Mouse (Mus musculus) heart, embryonic 15.5 days (tissue): ENCODE results near the gene Pcnx4. TPM values are rescaled to one million over a fixed set of nuclear protein-coding genes. Genes with fewer than 3 reads are reported as not detected.

ENCODE experiments used
- ATAC-seq: fragments of 200-750 bp; cut with Nextera tagmentation; replicated peaks from 2 replicates; pipeline ENCODE4 v1.8.0; 2017; ENCODE audit warnings: low read depth, moderate TSS enrichment; ENCODE audit not compliant: insufficient number of reproducible peaks, insufficient read depth, low FRiP score
- H3K27ac ChIP-seq: fragments of 300-500 bp; sonication (generic); 2 replicates; pipeline ENCODE4 v1.5.1; 2015; ENCODE audit warnings: mild to moderate bottlenecking, inconsistent platforms
- H3K27me3 ChIP-seq: fragments of 300-500 bp; sonication (generic); 2 replicates; pipeline ENCODE4 v1.6.1; 2015; ENCODE audit warnings: inconsistent platforms
- H3K36me3 ChIP-seq: fragments of 300-500 bp; sonication (generic); 2 replicates; pipeline ENCODE4 v1.6.1; 2015; ENCODE audit warnings: mild to moderate bottlenecking, inconsistent platforms
- H3K4me1 ChIP-seq: fragments of 300-500 bp; sonication (generic); replicated peaks from 2 replicates; pipeline ENCODE4 v1.6.1; 2015; ENCODE audit warnings: inconsistent platforms
- H3K4me2 ChIP-seq: fragments of 300-500 bp; sonication (generic); 2 replicates; pipeline ENCODE4 v1.6.1; 2015; ENCODE audit warnings: inconsistent platforms, mild to moderate bottlenecking, moderate library complexity
- H3K4me3 ChIP-seq: fragments of 300-500 bp; sonication (generic); 2 replicates; pipeline ENCODE4 v1.5.1; 2015; ENCODE audit warnings: mild to moderate bottlenecking, inconsistent platforms
- H3K9ac ChIP-seq: fragments of 300-500 bp; sonication (generic); 2 replicates; pipeline ENCODE4 v1.6.1; 2015; ENCODE audit warnings: mild to moderate bottlenecking, inconsistent platforms
- H3K9me3 ChIP-seq: fragments of 300-500 bp; sonication (generic); replicated peaks from 2 replicates; pipeline ENCODE4 v1.6.1; 2016; ENCODE audit warnings: inconsistent platforms
- WGBS: fragments of 180-500 bp; shearing (Covaris S2); methylation state at CpG from one replicate; pipeline ENCODE4 v1.1.7; 2015; ENCODE audit warnings: mixed read lengths; 5-methylcytosine and 5-hydroxymethylcytosine counted together
- polyA plus RNA-seq: library from polyadenylated mRNA; unstranded; fragments of >200 nt; fragmentation: Nextera tagmentation; extraction: Ambion mirVana; gene quantifications from 2 replicates; pipeline ENCODE4 v1.2.1, GENCODE M21; 2015

The Pcnx4 gene
- polyA plus RNA-seq, 1 experiment from 2014 or later, result 5.8 TPM

DNA sequence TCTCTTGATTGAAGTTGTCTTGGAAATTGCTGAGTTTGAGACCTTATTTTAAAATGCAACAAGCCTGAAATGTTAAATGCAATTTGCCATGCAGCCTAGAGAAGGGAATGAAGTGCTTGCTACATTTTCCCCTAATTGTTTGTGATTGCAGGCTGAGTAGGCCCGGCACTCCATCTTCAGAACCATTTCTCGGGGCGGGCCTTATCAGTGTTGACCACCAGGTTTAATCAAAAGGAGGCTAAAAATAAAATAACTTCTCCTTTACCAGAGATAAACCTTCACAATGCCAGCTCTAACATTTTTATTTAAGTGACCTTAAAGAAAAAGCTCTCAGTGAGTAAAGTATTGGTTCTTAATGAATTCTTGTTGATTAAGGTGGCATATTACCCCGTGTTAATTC, 10.6 kb upstream of the Pcnx4 start:
- no peak overlapping the region for H3K9ac ChIP-seq

DNA sequence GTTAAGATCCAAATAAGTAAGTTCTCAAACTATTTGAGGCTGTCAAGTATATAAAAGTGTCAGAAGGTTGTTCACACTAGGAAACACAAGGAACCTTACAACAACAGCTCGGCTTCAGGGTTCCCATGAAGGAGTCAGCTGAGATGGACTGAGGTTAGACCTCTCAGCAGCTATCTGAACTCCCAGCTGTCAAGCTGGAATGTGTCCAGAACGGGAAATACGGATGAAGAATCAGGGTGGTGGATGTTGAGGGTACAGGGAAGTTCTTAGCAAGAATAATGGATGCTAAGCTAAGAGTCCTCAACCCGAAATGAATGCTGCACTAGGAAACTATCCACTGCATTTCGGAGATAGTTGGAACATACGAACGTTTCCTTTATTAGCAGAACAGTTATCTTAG, 3.9 kb upstream of the Pcnx4 start:
- ATAC-seq, result no peak
- Histone ChIP-seq H3K9ac (no peak overlapping the region), H3K4me2 (no peak overlapping the region), H3K36me3 (no peaks in the 10 kb centered on the region), H3K27ac (no peak overlapping the region), H3K4me1 (peaks cover 6% of the 10 kb centered on the region), H3K27me3 (no peaks in the 10 kb centered on the region), H3K9me3 (no peaks in the 10 kb centered on the region), H3K4me3 (no peak overlapping the region)
- WGBS, result 61% methylated on average over 7 of the region's 7 CpGs

More for the DNA sequence above, 10.6 kb upstream of the Pcnx4 start:
- H3K4me2 ChIP-seq, result no peak overlapping the region
- H3K4me1 ChIP-seq, result no peaks in the 10 kb centered on the region
- no peak overlapping the region for H3K4me3 ChIP-seq
- no peaks in the 10 kb centered on the region for H3K9me3 ChIP-seq
- no peak overlapping the region for H3K27ac ChIP-seq
- WGBS, result 39% methylated on average over 4 of the region's 4 CpGs
- H3K36me3 ChIP-seq, result no peaks in the 10 kb centered on the region
- no peaks in the 10 kb centered on the region for H3K27me3 ChIP-seq
- no peak for ATAC-seq

DNA sequence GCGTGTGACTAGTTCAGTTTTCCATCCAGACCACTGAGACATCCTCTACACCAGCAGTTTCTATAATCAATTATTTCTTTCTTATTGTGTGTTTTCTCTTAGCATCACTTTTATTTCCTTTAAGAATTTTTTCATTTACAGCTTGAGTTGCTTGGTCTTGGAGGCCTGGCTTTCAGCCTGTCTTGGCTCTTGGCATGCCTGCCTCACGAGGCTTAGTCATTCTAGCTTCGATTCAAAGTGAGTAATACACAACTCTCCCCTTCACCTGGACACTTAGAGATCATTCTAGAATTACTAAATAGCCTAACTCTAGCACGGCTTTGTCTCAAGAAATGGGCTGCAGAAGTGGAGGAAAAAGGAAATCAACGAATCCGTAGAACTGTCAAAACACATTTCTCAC, 2.2 kb upstream of the Pcnx4 start:
- Histone ChIP-seq H3K4me3 (no peak overlapping the region), H3K4me1 (peaks cover 6% of the 10 kb centered on the region), H3K36me3 (no peaks in the 10 kb centered on the region), H3K9ac (no peak overlapping the region), H3K27me3 (no peaks in the 10 kb centered on the region), H3K27ac (no peak overlapping the region), H3K9me3 (no peaks in the 10 kb centered on the region), H3K4me2 (no peak overlapping the region)
- ATAC-seq, result no peak
- WGBS, result 81% methylated on average over 6 of the region's 6 CpGs

DNA sequence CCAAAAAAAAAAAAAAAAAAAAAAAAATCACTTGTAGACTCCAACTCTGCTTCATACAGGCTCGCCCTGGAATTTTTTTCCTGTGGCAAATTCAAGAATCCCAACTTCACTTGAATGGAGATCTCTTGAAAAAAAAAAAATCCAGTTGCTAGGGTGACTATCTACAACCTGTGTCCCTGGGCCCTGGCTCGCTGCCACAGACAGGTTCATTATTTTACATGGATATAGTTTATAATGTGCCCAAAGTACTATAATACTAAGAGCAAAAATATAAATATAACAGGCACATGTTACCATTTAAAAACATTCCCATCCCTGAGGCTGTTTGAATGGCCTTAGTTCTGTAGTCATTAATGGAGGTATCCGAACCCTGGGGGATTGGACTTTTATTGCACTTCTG, 584 bp upstream of the Pcnx4 start:
- no peaks in the 10 kb centered on the region for H3K36me3 ChIP-seq
- no peaks in the 10 kb centered on the region for H3K9me3 ChIP-seq
- peak overlapping the region; percentile 75 for H3K4me3 ChIP-seq
- H3K9ac ChIP-seq, result no peak overlapping the region
- ATAC-seq, result no peak
- peak overlapping the region; percentile 78 for H3K4me2 ChIP-seq
- H3K4me1 ChIP-seq, result peaks cover 6% of the 10 kb centered on the region
- H3K27ac ChIP-seq, result peak overlapping the region; percentile 66
- 48% methylated on average over 3 of the region's 3 CpGs for WGBS
- H3K27me3 ChIP-seq, result no peaks in the 10 kb centered on the region

DNA sequence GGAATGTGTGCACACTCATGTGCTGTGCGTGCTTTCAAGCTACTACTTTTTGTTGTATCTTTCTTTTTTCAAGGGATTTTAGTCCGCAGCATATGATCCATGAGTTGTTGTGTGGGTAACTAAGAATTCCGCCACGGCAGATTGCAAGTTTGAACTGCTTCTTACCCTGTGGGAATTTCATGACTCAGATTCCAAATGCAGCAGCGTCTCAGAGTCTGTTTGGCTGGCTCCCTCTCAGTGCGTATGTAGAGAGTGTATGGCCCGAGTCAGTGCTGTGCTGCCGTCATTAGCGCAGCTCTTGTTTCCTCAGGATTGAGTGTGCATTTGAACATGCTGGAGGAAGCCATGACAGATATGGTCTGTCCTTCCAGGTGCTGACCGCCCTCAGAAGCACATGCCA, 2.4 kb downstream of the Pcnx4 start:
- no peak for ATAC-seq
- H3K27me3 ChIP-seq, result no peaks in the 10 kb centered on the region
- no peak overlapping the region for H3K4me2 ChIP-seq
- peaks cover 6% of the 10 kb centered on the region for H3K4me1 ChIP-seq
- peaks cover 6% of the 10 kb centered on the region for H3K36me3 ChIP-seq
- 76% methylated on average over 10 of the region's 10 CpGs for WGBS
- H3K9me3 ChIP-seq, result no peaks in the 10 kb centered on the region
- H3K4me3 ChIP-seq, result no peak overlapping the region
- no peak overlapping the region for H3K9ac ChIP-seq
- H3K27ac ChIP-seq, result no peak overlapping the region

DNA sequence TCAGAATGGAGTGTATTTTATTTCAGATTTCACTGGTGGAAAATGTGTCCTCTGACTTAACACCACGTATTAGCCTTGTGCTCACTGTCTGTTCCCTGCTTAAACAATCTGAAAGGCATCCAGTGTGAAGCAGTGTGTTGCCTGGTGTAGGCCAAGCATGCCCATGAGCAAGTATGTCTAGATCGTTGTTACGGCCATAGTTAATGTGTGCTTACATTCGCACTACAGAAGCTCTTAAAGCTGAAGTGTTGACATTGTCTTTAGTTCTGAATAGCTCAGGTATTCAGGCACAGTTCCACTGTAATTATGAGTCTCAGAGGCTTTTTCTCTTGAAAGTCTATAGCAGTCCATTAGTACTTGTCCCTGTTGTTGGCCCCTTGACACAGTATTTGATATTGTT, 18.2 kb downstream of the Pcnx4 start:
- no peaks in the 10 kb centered on the region for H3K9me3 ChIP-seq
- WGBS, result 69% methylated on average over 4 of the region's 4 CpGs
- no peak overlapping the region for H3K4me2 ChIP-seq
- H3K4me1 ChIP-seq, result no peaks in the 10 kb centered on the region
- no peak overlapping the region for H3K9ac ChIP-seq
- no peak overlapping the region for H3K27ac ChIP-seq
- ATAC-seq, result no peak
- H3K4me3 ChIP-seq, result no peak overlapping the region
- H3K36me3 ChIP-seq, result no peaks in the 10 kb centered on the region
- H3K27me3 ChIP-seq, result no peaks in the 10 kb centered on the region

DNA sequence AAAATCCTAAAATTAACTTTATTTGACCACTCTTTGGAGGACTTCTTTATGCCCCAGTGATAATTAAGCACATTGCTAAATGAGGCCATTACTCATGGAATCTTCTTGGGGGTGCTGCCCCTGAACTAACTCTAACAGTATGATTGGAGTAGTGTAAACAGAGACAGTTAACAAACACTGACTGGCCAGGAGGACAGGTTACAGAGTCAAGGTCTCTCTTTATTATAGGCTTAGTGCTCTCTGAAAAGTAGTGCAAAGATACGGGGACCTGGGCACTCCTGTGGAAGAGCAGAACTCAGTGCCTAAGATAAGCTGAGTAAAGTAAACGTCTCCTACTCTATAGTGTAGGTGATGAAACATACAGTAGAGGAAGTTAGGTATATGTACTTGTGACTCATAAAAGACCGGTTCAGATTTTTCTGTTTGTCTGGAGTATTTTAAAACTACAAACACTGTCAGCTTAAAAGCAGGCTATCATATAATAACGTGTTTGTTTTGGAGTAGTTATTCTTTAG, 28.2 kb downstream of the Pcnx4 start:
- Histone ChIP-seq H3K4me3 (no peak overlapping the region), H3K4me2 (no peak overlapping the region), H3K9me3 (no peaks in the 10 kb centered on the region), H3K36me3 (no peaks in the 10 kb centered on the region), H3K27me3 (no peaks in the 10 kb centered on the region), H3K27ac (no peak overlapping the region), H3K4me1 (no peaks in the 10 kb centered on the region), H3K9ac (no peak overlapping the region)
- no peak for ATAC-seq
- 66% methylated on average over 4 of the region's 4 CpGs for WGBS

DNA sequence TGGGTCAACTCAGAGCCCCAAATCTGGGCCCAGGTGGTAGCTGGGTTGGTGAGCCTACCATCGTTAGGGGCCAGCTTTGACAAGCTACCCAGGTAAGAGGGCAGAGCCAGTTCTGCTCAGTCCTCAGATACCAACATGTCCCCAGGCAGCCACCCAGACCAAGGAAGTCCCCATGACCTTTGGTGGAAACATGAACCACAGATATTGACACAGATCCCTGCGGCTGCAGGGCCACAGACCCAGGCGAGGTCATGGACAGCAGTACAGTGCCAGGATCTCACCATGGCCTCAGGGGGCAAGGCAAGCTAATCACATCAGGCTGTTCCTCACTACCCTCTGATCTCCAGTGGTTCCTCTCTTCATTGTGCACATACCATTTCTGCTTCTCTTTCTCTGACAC, 45.8 kb downstream of the Pcnx4 start:
- Histone ChIP-seq H3K4me1 (no peaks in the 10 kb centered on the region), H3K4me2 (no peak overlapping the region), H3K9ac (no peak overlapping the region), H3K36me3 (no peaks in the 10 kb centered on the region), H3K4me3 (no peak overlapping the region), H3K27ac (no peak overlapping the region), H3K27me3 (no peaks in the 10 kb centered on the region), H3K9me3 (no peaks in the 10 kb centered on the region)
- 86% methylated on average over 3 of the region's 3 CpGs for WGBS
- ATAC-seq, result no peak

DNA sequence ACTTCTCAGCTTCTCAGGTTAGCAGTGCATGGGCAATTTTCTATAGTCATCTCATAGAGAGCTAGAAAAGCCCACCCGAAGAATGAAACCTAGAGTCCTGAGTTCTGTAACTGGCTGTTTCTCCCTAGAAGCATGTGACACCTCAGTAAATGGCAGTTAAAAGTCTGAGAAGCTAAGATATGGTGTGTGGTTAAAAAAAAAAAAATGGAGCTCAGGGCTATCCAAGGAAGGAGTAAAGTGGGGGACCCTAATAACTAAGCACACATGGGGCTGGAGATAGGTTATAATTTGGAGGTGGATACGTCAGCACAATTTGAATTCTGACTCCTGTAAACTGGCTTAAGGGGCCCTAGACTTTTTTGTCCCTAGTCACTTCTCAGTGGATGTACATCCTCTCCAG, 46.9 kb downstream of the Pcnx4 start:
- no peak overlapping the region for H3K9ac ChIP-seq
- H3K27me3 ChIP-seq, result no peaks in the 10 kb centered on the region
- WGBS, result 90% methylated on average over 2 of the region's 2 CpGs
- no peaks in the 10 kb centered on the region for H3K9me3 ChIP-seq
- no peak overlapping the region for H3K4me3 ChIP-seq
- no peak overlapping the region for H3K27ac ChIP-seq
- H3K36me3 ChIP-seq, result no peaks in the 10 kb centered on the region
- no peak for ATAC-seq
- no peak overlapping the region for H3K4me2 ChIP-seq
- H3K4me1 ChIP-seq, result no peaks in the 10 kb centered on the region

DNA sequence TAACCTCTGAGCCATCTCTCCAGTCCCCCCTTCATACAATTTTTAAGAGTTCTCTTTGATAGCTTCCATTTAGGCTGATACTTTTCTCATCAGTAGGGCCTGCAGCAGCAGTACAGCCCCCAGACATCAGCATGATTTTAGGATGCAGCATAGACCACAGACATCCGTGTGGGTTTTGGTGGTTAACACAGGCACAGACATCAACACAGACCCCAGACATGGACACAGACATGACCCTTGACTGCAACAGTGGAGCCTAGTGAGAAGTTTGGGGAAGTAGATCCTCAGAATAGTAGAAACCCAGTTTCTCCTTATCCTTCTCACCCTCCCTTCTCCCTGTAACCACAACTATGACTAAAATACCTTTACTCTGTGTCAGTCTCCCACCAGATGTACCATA, 49.2 kb downstream of the Pcnx4 start:
- no peak overlapping the region for H3K9ac ChIP-seq
- no peak for ATAC-seq
- no peaks in the 10 kb centered on the region for H3K4me1 ChIP-seq
- H3K36me3 ChIP-seq, result no peaks in the 10 kb centered on the region
- no peaks in the 10 kb centered on the region for H3K9me3 ChIP-seq
- WGBS, result 80% methylated on average over 1 of the region's 1 CpGs
- H3K27ac ChIP-seq, result no peak overlapping the region
- H3K4me3 ChIP-seq, result no peak overlapping the region
- H3K27me3 ChIP-seq, result no peaks in the 10 kb centered on the region
- no peak overlapping the region for H3K4me2 ChIP-seq

DNA sequence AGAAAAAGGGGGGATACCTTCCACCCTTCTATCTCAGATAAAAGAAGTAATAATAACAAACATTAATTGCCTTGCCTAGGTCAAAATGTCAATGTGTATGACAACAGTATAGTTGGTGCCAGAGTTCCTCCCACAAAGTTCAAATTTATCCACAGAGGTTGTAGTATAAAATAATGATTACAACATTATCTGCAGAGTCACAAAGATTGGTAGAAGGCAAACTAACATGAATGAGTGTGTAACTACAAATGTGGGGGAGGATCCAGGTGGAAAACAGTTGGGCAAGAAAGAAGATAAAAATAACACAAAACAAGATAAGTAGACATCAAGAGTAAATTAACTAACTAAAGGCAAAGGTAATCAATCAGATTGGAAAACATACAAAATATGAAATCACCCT, 56.8 kb downstream of the Pcnx4 start:
- no peak overlapping the region for H3K9ac ChIP-seq
- no peaks in the 10 kb centered on the region for H3K4me1 ChIP-seq
- no peaks in the 10 kb centered on the region for H3K36me3 ChIP-seq
- H3K4me2 ChIP-seq, result no peak overlapping the region
- H3K9me3 ChIP-seq, result no peaks in the 10 kb centered on the region
- no peak overlapping the region for H3K4me3 ChIP-seq
- no peaks in the 10 kb centered on the region for H3K27me3 ChIP-seq
- no peak for ATAC-seq
- H3K27ac ChIP-seq, result no peak overlapping the region

DNA sequence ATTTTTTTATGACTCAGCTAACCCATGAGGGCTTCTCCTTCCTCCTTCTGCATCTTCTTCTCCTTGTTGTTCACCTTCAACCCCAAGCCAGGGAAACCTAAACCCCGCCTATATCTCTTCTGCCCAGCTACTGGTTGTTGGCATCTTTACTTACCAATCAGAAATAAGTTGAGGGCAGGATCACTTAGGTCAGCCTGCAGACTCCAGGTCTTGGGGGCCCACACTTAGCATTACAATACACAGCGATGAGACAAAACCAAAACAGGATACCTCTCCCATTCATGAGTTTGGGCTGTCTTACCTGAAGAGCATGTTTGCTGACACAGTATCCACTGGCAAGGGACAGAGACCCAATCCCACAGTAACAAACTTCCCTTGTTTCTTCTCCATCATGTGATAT, 57.8 kb downstream of the Pcnx4 start:
- no peak overlapping the region for H3K4me3 ChIP-seq
- ATAC-seq, result no peak
- H3K27me3 ChIP-seq, result no peaks in the 10 kb centered on the region
- WGBS, result 61% methylated on average over 2 of the region's 2 CpGs
- no peak overlapping the region for H3K9ac ChIP-seq
- H3K4me1 ChIP-seq, result no peaks in the 10 kb centered on the region
- no peak overlapping the region for H3K27ac ChIP-seq
- no peak overlapping the region for H3K4me2 ChIP-seq
- no peaks in the 10 kb centered on the region for H3K36me3 ChIP-seq
- H3K9me3 ChIP-seq, result no peaks in the 10 kb centered on the region
